Mouse (Mus musculus): ENCODE measurements around the gene Gm26602.
"Not testable (repeated sequence)": the region's sequence is repeated elsewhere in the genome, so short reads cannot be mapped to it uniquely, and the experiment has no call there.

Gm26602 gene

GRCm38 (mm10) chr10:79958140-79958816 is 47.6 kb downstream of the Gm26602 start:
- peak; percentile 69 to 86 for DNase-seq (ENCODE audit: low spot score in 2 of 2)

- not testable (repeated sequence) for DNase-seq (ENCODE audit: low spot score in 2 of 2)
These were observed 48.8 kb downstream of the Gm26602 start for GRCm38 (mm10) chr10:79959412-79959811.

GRCm38 (mm10) chr10:79959847-79960601 is 49.4 kb downstream of the Gm26602 start, which contains the start of gene Wdr18:
Wdr18 (plus strand) TSS chr10:79960152.
- peak; percentile 98 to 99 for DNase-seq (ENCODE audit: low spot score in 2 of 2)
